Mouse (Mus musculus) lung, embryonic 16.5 days (tissue): ENCODE results near the gene Rock2. TPM values are rescaled to one million over a fixed set of nuclear protein-coding genes. Genes with fewer than 3 reads are reported as not detected.

Experiments used
- ATAC-seq: fragments of 200-750 bp; cut with Nextera tagmentation; 2 replicates; pipeline ENCODE4 v1.8.0; 2017; ENCODE audit warnings: low read depth, mild to moderate bottlenecking, moderate library complexity
- H3K27ac ChIP-seq: fragments of 300-500 bp; sonication (generic); 2 replicates; pipeline ENCODE4 v1.5.1; 2014; ENCODE audit warnings: mild to moderate bottlenecking, control low read depth, low read length
- H3K27me3 ChIP-seq: fragments of 300-500 bp; sonication (generic); 2 replicates; pipeline ENCODE4 v1.6.1; 2014; ENCODE audit warnings: low read depth, low read length, mixed read lengths; ENCODE audit not compliant: control insufficient read depth, insufficient read depth
- H3K36me3 ChIP-seq: fragments of 300-500 bp; sonication (generic); 2 replicates; pipeline ENCODE4 v1.6.1; 2014; ENCODE audit warnings: low read length; ENCODE audit not compliant: control insufficient read depth, insufficient read depth
- H3K4me1 ChIP-seq: fragments of 300-500 bp; sonication (generic); replicated peaks from 2 replicates; pipeline ENCODE4 v1.6.1; 2014; ENCODE audit warnings: low read length, mixed read lengths; ENCODE audit not compliant: control insufficient read depth, insufficient read depth
- H3K4me2 ChIP-seq: fragments of 300-500 bp; sonication (generic); 2 replicates; pipeline ENCODE4 v1.6.1; 2014; ENCODE audit warnings: low read depth, low read length, control low read depth
- H3K4me3 ChIP-seq: fragments of 300-500 bp; sonication (generic); 2 replicates; pipeline ENCODE4 v1.5.1; 2014; ENCODE audit warnings: mild to moderate bottlenecking, low read length, control low read depth
- H3K9ac ChIP-seq: fragments of 300-500 bp; sonication (generic); 2 replicates; pipeline ENCODE4 v1.6.1; 2014; ENCODE audit warnings: low read length, control low read depth
- H3K9me3 ChIP-seq: fragments of 300-500 bp; sonication (generic); 2 replicates; pipeline ENCODE4 v1.6.1; 2016; ENCODE audit warnings: low read length; ENCODE audit not compliant: control insufficient read depth
- WGBS: fragments of 180-500 bp; shearing (Covaris S2); extraction: QIAGEN DNeasy Blood & Tissue Kit; methylation state at CpG from one replicate; pipeline ENCODE4 v1.1.7; 2014; 5-methylcytosine and 5-hydroxymethylcytosine counted together
- polyA plus RNA-seq: library from polyadenylated mRNA; unstranded; fragments of >200 nt; fragmentation: Nextera tagmentation; extraction: Ambion mirVana; gene quantifications from 2 replicates; pipeline ENCODE4 v1.2.1, GENCODE M21; 2015

Gene Rock2
- polyA plus RNA-seq, 1 experiment from 2014 or later, result 15.3 TPM

GRCm38 (mm10) chr12:17037053-17037610 lies 142.4 kb downstream of the Rock2 start:
- H3K9me3 ChIP-seq, result no peaks in the 10 kb centered on the region
- no peak overlapping the region for H3K9ac ChIP-seq
- H3K36me3 ChIP-seq, result no peaks in the 10 kb centered on the region
- ATAC-seq, result no peak
- no peaks in the 10 kb centered on the region for H3K4me1 ChIP-seq
- H3K4me2 ChIP-seq, result peak overlapping the region; percentile 25; the same call in 1 of the 2 replicates
- H3K27me3 ChIP-seq, result no peaks in the 10 kb centered on the region
- WGBS, result 42% methylated on average over 14 of the region's 14 CpGs
- 0 out of 2 replicates have a peak overlapping the region, but pooled peaks have one; percentile 4 for H3K4me3 ChIP-seq
- no peak overlapping the region for H3K27ac ChIP-seq

Other genes with a start within 250 kb of the Rock2 start
- 0.24 and 0.52 TPM in 2 replicates for gene Ntsr2, start 241.5 kb upstream of the Rock2 start, polyA plus RNA-seq
- gene Greb1, start 94.0 kb upstream of the Rock2 start, polyA plus RNA-seq, result 3.8 and 4.3 TPM in 2 replicates
- 29.6 and 33.4 TPM in 2 replicates for gene E2f6, start 83.9 kb upstream of the Rock2 start, polyA plus RNA-seq
- 6.2 and 7.6 TPM in 2 replicates for gene Pqlc3, start 105.5 kb downstream of the Rock2 start, polyA plus RNA-seq
- 4.3 and 5.6 TPM in 2 replicates for gene 2410004P03Rik, start 116.8 kb downstream of the Rock2 start, polyA plus RNA-seq